Mouse (Mus musculus) heart, embryonic 13.5 days (tissue): ENCODE data around the gene Cldn34c3. TPM values are rescaled to one million over a fixed set of nuclear protein-coding genes. Genes with fewer than 3 reads are reported as not detected.
"Not testable (repeated sequence)": the region's sequence is repeated elsewhere in the genome, so short reads cannot be mapped to it uniquely, and the experiment has no call there.

Source experiments
- ATAC-seq: fragments of 200-750 bp; cut with Nextera tagmentation; 2 replicates; pipeline ENCODE4 v1.8.0; 2017; ENCODE audit warnings: moderate TSS enrichment; ENCODE audit not compliant: insufficient number of reproducible peaks, low FRiP score, low TSS enrichment; ENCODE audit errors: extremely low read depth
- H3K27ac ChIP-seq: fragments of 300-500 bp; sonication (generic); replicated peaks from 2 replicates; pipeline ENCODE4 v1.5.1; 2015; ENCODE audit warnings: moderate library complexity, mild to moderate bottlenecking, inconsistent platforms
- H3K27me3 ChIP-seq: fragments of 300-500 bp; sonication (generic); replicated peaks from 2 replicates; pipeline ENCODE4 v1.6.1; 2015; ENCODE audit warnings: mild to moderate bottlenecking, inconsistent platforms
- H3K36me3 ChIP-seq: fragments of 300-500 bp; sonication (generic); 2 replicates; pipeline ENCODE4 v1.6.1; 2015; ENCODE audit warnings: mild to moderate bottlenecking, inconsistent platforms
- H3K4me1 ChIP-seq: fragments of 300-500 bp; sonication (generic); 2 replicates; pipeline ENCODE4 v1.6.1; 2015; ENCODE audit warnings: inconsistent platforms
- H3K4me2 ChIP-seq: fragments of 300-500 bp; sonication (generic); 2 replicates; pipeline ENCODE4 v1.6.1; 2015; ENCODE audit warnings: inconsistent platforms, mild to moderate bottlenecking, moderate library complexity
- H3K4me3 ChIP-seq: fragments of 300-500 bp; sonication (generic); 2 replicates; pipeline ENCODE4 v1.5.1; 2015; ENCODE audit warnings: moderate library complexity, mild to moderate bottlenecking, inconsistent platforms
- H3K9ac ChIP-seq: fragments of 300-500 bp; sonication (generic); 2 replicates; pipeline ENCODE4 v1.6.1; 2015; ENCODE audit warnings: inconsistent platforms, mild to moderate bottlenecking, moderate library complexity
- H3K9me3 ChIP-seq: fragments of 300-500 bp; sonication (generic); 2 replicates; pipeline ENCODE4 v1.6.1; 2016; ENCODE audit warnings: inconsistent platforms
- polyA plus RNA-seq: library from polyadenylated mRNA; unstranded; fragments of >200 nt; fragmentation: Nextera tagmentation; extraction: Ambion mirVana; gene quantifications from 2 replicates; pipeline ENCODE4 v1.2.1, GENCODE M21; 2015

Gene Cldn34c3
- polyA plus RNA-seq, result not detected in 2 replicates

- not testable (repeated sequence) for H3K27ac ChIP-seq, H3K4me1 ChIP-seq, H3K9ac ChIP-seq, H3K9me3 ChIP-seq, ATAC-seq, H3K27me3 ChIP-seq, H3K36me3 ChIP-seq, H3K4me2 ChIP-seq, H3K4me3 ChIP-seq
Observed at GRCm38 (mm10) chrX:123793365-123793764, at the start of gene Cldn34c3. Cldn34c3 (plus strand) TSS chrX:123793665.

Other genes starting within 250 kb of the Cldn34c3 start
- gene Cldn34c2, start 212.0 kb upstream of the Cldn34c3 start, polyA plus RNA-seq, result not detected in 2 replicates
- gene Gm17467, start 88.9 kb upstream of the Cldn34c3 start, polyA plus RNA-seq, result not detected in 2 replicates